Mouse (Mus musculus): ENCODE data around the gene Cacna1g.

The Cacna1g gene

GRCm38 (mm10) chr11:94359168-94359567, 114.8 kb downstream of the Cacna1g start:
- CTCF ChIA-PET: interaction anchor here (0.9 kb wide), 1 partner anchor 26 kb away, joined by 3 read pairs; no protein-coding TSS in a partner anchor
